Mouse (Mus musculus): ENCODE data around the gene Gsdma3. TPM values are rescaled to one million over a fixed set of nuclear protein-coding genes. Genes with fewer than 3 reads are reported as not detected.
"Not testable (repeated sequence)": the region's sequence is repeated elsewhere in the genome, so short reads cannot be mapped to it uniquely, and the experiment has no call there.

Gsdma3 gene
- polyA plus RNA-seq, 1 experiment from 2014 or later, result not detected

- H3K4me2 ChIP-seq (ENCODE audit: low read depth, low read length); H3K27ac ChIP-seq (ENCODE audit: low read length); ATAC-seq (ENCODE audit: low read depth); H3K4me3 ChIP-seq (ENCODE audit: low read length); H3K9ac ChIP-seq (ENCODE audit: low read length); H3K9me3 ChIP-seq (ENCODE audit: control insufficient read depth, low read length); H3K36me3 ChIP-seq (ENCODE audit: control insufficient read depth, insufficient read depth, low read length); H3K27me3 ChIP-seq (ENCODE audit: control insufficient read depth, insufficient read depth, low read depth, low read length): not testable (repeated sequence)
- 59% methylated on average over 6 of the region's 6 CpGs for WGBS
- H3K4me1 ChIP-seq (replicated peaks; ENCODE audit: control insufficient read depth, insufficient read depth, low read length), result peaks cover 13% of the 10 kb centered on the region; the same call in 1 of the 2 replicates
These were observed 21.2 kb upstream of the Gsdma3 start for GRCm38 (mm10) chr11:98604911-98605310.

DNA sequence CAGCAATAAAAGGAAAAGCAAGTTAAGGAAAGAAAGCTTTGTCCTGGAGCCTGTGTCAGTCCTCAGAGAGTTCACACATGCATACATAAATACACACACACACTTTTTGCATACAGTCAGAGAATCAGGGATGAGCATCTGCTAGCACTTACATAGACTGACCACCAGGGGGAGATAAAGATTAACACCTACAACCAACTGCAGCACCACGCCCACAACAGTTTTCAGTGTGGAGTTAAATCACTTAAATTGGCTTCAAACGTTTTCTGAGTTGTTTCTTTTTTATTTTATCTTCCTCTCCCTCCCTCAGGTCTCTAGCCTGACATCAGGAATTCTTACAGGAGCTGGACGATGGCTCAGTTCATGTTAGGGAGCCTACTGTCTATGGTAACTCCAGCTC lies 19.4 kb upstream of the Gsdma3 start:
- Histone ChIP-seq H3K27me3 (ENCODE audit: control insufficient read depth, insufficient read depth, low read depth, low read length) (no peaks in the 10 kb centered on the region), H3K4me2 (ENCODE audit: low read depth, low read length) (no peak overlapping the region), H3K9me3 (ENCODE audit: control insufficient read depth, low read length) (no peaks in the 10 kb centered on the region), H3K27ac (ENCODE audit: low read length) (no peak overlapping the region), H3K4me1 (replicated peaks; ENCODE audit: control insufficient read depth, insufficient read depth, low read length) (peaks cover 5% of the 10 kb centered on the region; the same call in 1 of the 2 replicates), H3K9ac (ENCODE audit: low read length) (no peak overlapping the region), H3K36me3 (ENCODE audit: control insufficient read depth, insufficient read depth, low read length) (no peaks in the 10 kb centered on the region), H3K4me3 (ENCODE audit: low read length) (no peak overlapping the region)
- 6% methylated on average over 3 of the region's 3 CpGs for WGBS
- 0 out of 2 replicates have a peak, but pooled peaks have one; percentile 47 for ATAC-seq (ENCODE audit: low read depth)

DNA sequence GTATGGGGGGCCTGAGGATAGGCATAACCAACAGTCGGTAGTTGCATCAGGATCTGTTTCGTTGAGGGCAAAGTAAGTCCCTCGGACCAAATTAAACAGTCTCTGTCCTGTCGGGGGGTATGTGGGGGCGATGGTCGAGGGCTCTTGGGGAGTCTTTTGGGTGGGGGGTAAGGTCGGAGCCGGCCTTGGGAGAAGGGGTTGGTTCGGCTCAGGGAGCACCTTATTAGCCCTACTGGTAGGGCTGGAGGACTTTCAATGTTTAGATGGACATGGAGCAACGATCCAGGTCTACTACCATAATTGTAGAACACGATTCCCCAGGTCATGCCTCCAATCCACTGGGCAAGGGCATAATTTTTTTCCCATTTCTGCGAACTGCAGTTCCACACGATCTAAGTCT lies 5.4 kb upstream of the Gsdma3 start:
- Histone ChIP-seq H3K9me3 (ENCODE audit: control insufficient read depth, low read length) (no peaks in the 10 kb centered on the region), H3K36me3 (ENCODE audit: control insufficient read depth, insufficient read depth, low read length) (no peaks in the 10 kb centered on the region), H3K9ac (ENCODE audit: low read length) (no peak overlapping the region), H3K4me3 (ENCODE audit: low read length) (no peak overlapping the region), H3K27me3 (ENCODE audit: control insufficient read depth, insufficient read depth, low read depth, low read length) (no peaks in the 10 kb centered on the region), H3K4me2 (ENCODE audit: low read depth, low read length) (no peak overlapping the region), H3K4me1 (replicated peaks; ENCODE audit: control insufficient read depth, insufficient read depth, low read length) (no peaks in the 10 kb centered on the region), H3K27ac (ENCODE audit: low read length) (no peak overlapping the region)
- no peak for ATAC-seq (ENCODE audit: low read depth)
- WGBS, result 87% methylated on average over 13 of the region's 13 CpGs

GRCm38 (mm10) chr11:98623981-98624380 lies 2.2 kb upstream of the Gsdma3 start:
- not testable (repeated sequence) for H3K9me3 ChIP-seq (ENCODE audit: control insufficient read depth, low read length); ATAC-seq (ENCODE audit: low read depth); H3K4me1 ChIP-seq (replicated peaks; ENCODE audit: control insufficient read depth, insufficient read depth, low read length); H3K4me2 ChIP-seq (ENCODE audit: low read depth, low read length); H3K9ac ChIP-seq (ENCODE audit: low read length); H3K27me3 ChIP-seq (ENCODE audit: control insufficient read depth, insufficient read depth, low read depth, low read length); H3K36me3 ChIP-seq (ENCODE audit: control insufficient read depth, insufficient read depth, low read length); H3K27ac ChIP-seq (ENCODE audit: low read length); H3K4me3 ChIP-seq (ENCODE audit: low read length)
- 66% methylated on average over 6 of the region's 6 CpGs for WGBS

- H3K4me3 ChIP-seq (ENCODE audit: low read length); H3K4me1 ChIP-seq (replicated peaks; ENCODE audit: control insufficient read depth, insufficient read depth, low read length); H3K9ac ChIP-seq (ENCODE audit: low read length); H3K27me3 ChIP-seq (ENCODE audit: control insufficient read depth, insufficient read depth, low read depth, low read length); ATAC-seq (ENCODE audit: low read depth); H3K4me2 ChIP-seq (ENCODE audit: low read depth, low read length); H3K9me3 ChIP-seq (ENCODE audit: control insufficient read depth, low read length); H3K27ac ChIP-seq (ENCODE audit: low read length); H3K36me3 ChIP-seq (ENCODE audit: control insufficient read depth, insufficient read depth, low read length): not testable (repeated sequence)
- WGBS, result 83% methylated on average over 2 of the region's 2 CpGs
These were observed 1.8 kb upstream of the Gsdma3 start for GRCm38 (mm10) chr11:98624381-98624780.

DNA sequence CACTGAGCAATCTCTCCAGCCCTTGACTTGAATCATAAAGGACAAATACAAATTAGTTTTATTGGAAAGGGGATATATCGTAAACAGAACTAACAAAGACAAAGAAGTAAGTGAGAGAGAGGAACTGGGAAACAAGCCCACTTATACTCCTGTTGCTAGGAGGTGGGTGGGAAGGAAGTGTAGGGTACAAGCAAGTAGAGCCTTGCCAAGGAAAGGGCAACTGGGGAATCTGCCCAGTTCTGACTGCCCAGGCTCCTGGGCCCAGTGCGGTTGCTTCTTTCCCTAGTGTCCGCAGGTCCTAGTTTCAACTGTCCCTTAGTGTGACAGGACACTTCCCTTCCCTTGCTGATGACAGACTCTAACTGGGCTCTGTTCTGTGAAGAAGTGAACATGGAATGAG lies 2.5 kb downstream of the Gsdma3 start:
- ATAC-seq (ENCODE audit: low read depth), result no peak
- no peak overlapping the region for H3K4me2 ChIP-seq (ENCODE audit: low read depth, low read length)
- WGBS, result 92% methylated on average over 3 of the region's 3 CpGs

DNA sequence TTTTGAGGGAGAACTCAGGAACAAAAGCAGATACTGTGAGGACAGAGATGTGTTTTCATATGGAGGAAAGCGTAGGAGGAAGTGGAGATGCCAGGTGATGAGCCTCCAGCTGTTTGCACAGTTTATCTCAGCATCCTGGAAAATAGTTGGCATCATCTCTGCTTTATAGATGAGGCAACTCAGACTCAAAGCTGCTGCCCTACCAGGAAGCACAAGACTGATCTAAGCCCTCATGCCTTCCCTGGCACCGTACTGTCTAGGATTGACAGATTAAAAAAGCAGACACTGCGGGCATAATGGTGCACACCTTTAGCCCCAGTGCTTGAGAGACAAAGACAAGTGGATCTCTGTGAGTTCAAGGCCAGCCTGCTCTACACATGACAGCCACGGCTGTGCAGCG lies 4.5 kb downstream of the Gsdma3 start:
- Histone ChIP-seq H3K9me3 (ENCODE audit: control insufficient read depth, low read length) (no peaks in the 10 kb centered on the region), H3K36me3 (ENCODE audit: control insufficient read depth, insufficient read depth, low read length) (no peaks in the 10 kb centered on the region)
- 81% methylated on average over 5 of the region's 5 CpGs for WGBS

More for the DNA sequence above, 2.5 kb downstream of the Gsdma3 start:
- H3K27me3 ChIP-seq (ENCODE audit: control insufficient read depth, insufficient read depth, low read depth, low read length), result no peaks in the 10 kb centered on the region
- no peaks in the 10 kb centered on the region for H3K36me3 ChIP-seq (ENCODE audit: control insufficient read depth, insufficient read depth, low read length)
- H3K4me3 ChIP-seq (ENCODE audit: low read length), result no peak overlapping the region
- H3K27ac ChIP-seq (ENCODE audit: low read length), result no peak overlapping the region
- H3K9ac ChIP-seq (ENCODE audit: low read length), result no peak overlapping the region
- H3K4me1 ChIP-seq (replicated peaks; ENCODE audit: control insufficient read depth, insufficient read depth, low read length), result no peaks in the 10 kb centered on the region
- no peaks in the 10 kb centered on the region for H3K9me3 ChIP-seq (ENCODE audit: control insufficient read depth, low read length)

GRCm38 (mm10) chr11:98635312-98635970 lies 9.3 kb downstream of the Gsdma3 start:
- H3K4me2 ChIP-seq (ENCODE audit: low read depth, low read length); H3K4me3 ChIP-seq (ENCODE audit: low read length); H3K27ac ChIP-seq (ENCODE audit: low read length); H3K9ac ChIP-seq (ENCODE audit: low read length); H3K36me3 ChIP-seq (ENCODE audit: control insufficient read depth, insufficient read depth, low read length); ATAC-seq (ENCODE audit: low read depth); H3K27me3 ChIP-seq (ENCODE audit: control insufficient read depth, insufficient read depth, low read depth, low read length); H3K4me1 ChIP-seq (replicated peaks; ENCODE audit: control insufficient read depth, insufficient read depth, low read length); H3K9me3 ChIP-seq (ENCODE audit: control insufficient read depth, low read length): not testable (repeated sequence)
- 32% methylated on average over 10 of the region's 10 CpGs for WGBS

More for the DNA sequence above, 4.5 kb downstream of the Gsdma3 start:
- no peak for ATAC-seq (ENCODE audit: low read depth)
- no peaks in the 10 kb centered on the region for H3K4me1 ChIP-seq (replicated peaks; ENCODE audit: control insufficient read depth, insufficient read depth, low read length)
- H3K27me3 ChIP-seq (ENCODE audit: control insufficient read depth, insufficient read depth, low read depth, low read length), result no peaks in the 10 kb centered on the region
- H3K4me2 ChIP-seq (ENCODE audit: low read depth, low read length), result no peak overlapping the region
- no peak overlapping the region for H3K4me3 ChIP-seq (ENCODE audit: low read length)
- no peak overlapping the region for H3K27ac ChIP-seq (ENCODE audit: low read length)
- H3K9ac ChIP-seq (ENCODE audit: low read length), result no peak overlapping the region

GRCm38 (mm10) chr11:98637501-98637900 lies 11.3 kb downstream of the Gsdma3 start:
- Histone ChIP-seq H3K4me1 (replicated peaks; ENCODE audit: control insufficient read depth, insufficient read depth, low read length) (no peaks in the 10 kb centered on the region), H3K36me3 (ENCODE audit: control insufficient read depth, insufficient read depth, low read length) (no peaks in the 10 kb centered on the region), H3K9me3 (ENCODE audit: control insufficient read depth, low read length) (no peaks in the 10 kb centered on the region), H3K27me3 (ENCODE audit: control insufficient read depth, insufficient read depth, low read depth, low read length) (no peaks in the 10 kb centered on the region), H3K4me2 (ENCODE audit: low read depth, low read length) (no peak overlapping the region), H3K27ac (ENCODE audit: low read length) (no peak overlapping the region), H3K9ac (ENCODE audit: low read length) (no peak overlapping the region), H3K4me3 (ENCODE audit: low read length) (no peak overlapping the region)
- ATAC-seq (ENCODE audit: low read depth), result no peak
- 68% methylated on average over 1 of the region's 1 CpGs for WGBS

DNA sequence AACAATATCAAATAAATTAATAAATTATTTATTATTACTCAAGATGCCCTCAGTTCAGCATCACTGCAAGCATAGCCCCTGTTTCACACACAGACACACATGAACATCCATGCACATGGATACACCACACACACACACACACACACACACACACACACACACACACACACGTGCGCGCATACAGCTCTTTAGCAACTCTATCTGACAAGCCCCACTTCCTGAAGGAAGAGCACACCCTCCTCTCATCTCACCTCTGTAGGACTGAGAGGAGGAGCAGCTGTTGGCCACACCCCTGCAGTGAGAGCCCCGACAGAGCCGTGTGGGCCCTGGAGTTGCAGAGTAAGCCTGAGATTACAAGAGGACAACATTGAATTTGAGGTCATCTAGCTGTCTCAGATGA lies 13.9 kb downstream of the Gsdma3 start:
- no peak overlapping the region for H3K9ac ChIP-seq (ENCODE audit: low read length)
- 45% methylated on average over 5 of the region's 5 CpGs for WGBS
- H3K4me3 ChIP-seq (ENCODE audit: low read length), result no peak overlapping the region
- ATAC-seq (ENCODE audit: low read depth), result no peak
- no peaks in the 10 kb centered on the region for H3K36me3 ChIP-seq (ENCODE audit: control insufficient read depth, insufficient read depth, low read length)
- no peaks in the 10 kb centered on the region for H3K9me3 ChIP-seq (ENCODE audit: control insufficient read depth, low read length)
- no peak overlapping the region for H3K27ac ChIP-seq (ENCODE audit: low read length)
- no peak overlapping the region for H3K4me2 ChIP-seq (ENCODE audit: low read depth, low read length)
- no peaks in the 10 kb centered on the region for H3K4me1 ChIP-seq (replicated peaks; ENCODE audit: control insufficient read depth, insufficient read depth, low read length)
- H3K27me3 ChIP-seq (ENCODE audit: control insufficient read depth, insufficient read depth, low read depth, low read length), result no peaks in the 10 kb centered on the region
